Mouse (Mus musculus) fibroblast of lung, adult 2 months (primary cell): ENCODE results near the gene Arhgap36.

ENCODE experiments used
- DNase-seq: peaks from one replicate; pipeline ENCODE4 v3.0.0-alpha.2; 2011; ENCODE audit warnings: low read depth

The Arhgap36 gene

GRCm38 (mm10) chrX:49463442-49463970, at the start of gene Arhgap36:
Gene Arhgap36, plus strand, starts transcription at chrX:49463945.
- no peak for DNase-seq

- DNase-seq, result no peak
Measured at GRCm38 (mm10) chrX:49457781-49458180, 6.0 kb upstream of the Arhgap36 start.

- no peak for DNase-seq
Measured at GRCm38 (mm10) chrX:49470287-49471054, 6.7 kb downstream of the Arhgap36 start.

- no peak for DNase-seq
Measured at GRCm38 (mm10) chrX:49479968-49480809, 16.4 kb downstream of the Arhgap36 start.

GRCm38 (mm10) chrX:49480846-49481245, 17.1 kb downstream of the Arhgap36 start:
- DNase-seq, result no peak

GRCm38 (mm10) chrX:49489141-49489540, 25.4 kb downstream of the Arhgap36 start:
- no peak for DNase-seq

GRCm38 (mm10) chrX:49493739-49494449, 30.1 kb downstream of the Arhgap36 start:
- no peak for DNase-seq
